ENCODE assay signal across 12 mouse cellular contexts in genomic region chr13:85278951-85279350, GRCm38 (mm10).
"Had no signal": no experiment of that assay in that cellular context is flagged by ENCODE, and none has a peak within 500 bp of the region (broad histone marks: within the 10 kb centered on the region; RNA-seq: fewer than 3 reads in every experiment).

No protein-coding gene starts in this region.

- H3K4me3 ChIP-seq: liver, embryonic 13.5 days; midbrain, embryonic 10.5 days; midbrain, embryonic 13.5 days had no signal

- H3K27ac ChIP-seq: liver, embryonic 13.5 days; midbrain, embryonic 10.5 days; midbrain, embryonic 13.5 days had no signal

- H3K9ac ChIP-seq: liver, embryonic 13.5 days; midbrain, embryonic 13.5 days had no signal

- DNase-seq: kidney, adult 9 months; kidney, postnatal 14 days; kidney, postnatal 4 days; liver, embryonic 13.5 days; lung, adult 2 months; lung, postnatal 14 days; lung, postnatal 4 days; thymus, adult 18-20 months; thymus, postnatal 14 days; thymus, postnatal 4 days had no signal

- H3K9me3 ChIP-seq: liver, embryonic 13.5 days; midbrain, embryonic 10.5 days; midbrain, embryonic 13.5 days had no signal

- H3K4me2 ChIP-seq: liver, embryonic 13.5 days; midbrain, embryonic 13.5 days had no signal

- ATAC-seq: midbrain, embryonic 13.5 days had no signal

- H3K27me3 ChIP-seq: liver, embryonic 13.5 days; midbrain, embryonic 13.5 days had no signal

- H3K36me3 ChIP-seq: liver, embryonic 13.5 days; midbrain, embryonic 10.5 days; midbrain, embryonic 13.5 days had no signal

- H3K4me1 ChIP-seq: midbrain, embryonic 10.5 days; midbrain, embryonic 13.5 days had no signal
